Mouse (Mus musculus) cerebellum, postnatal 14 days (tissue): ENCODE measurements around the gene Ogfrl1.

Experiments
- DNase-seq, 2 experiments: peaks; one replicate each; pipeline ENCODE4 v3.0.0; 2021; ENCODE audit warnings: mixed read lengths in 2 of 2

Ogfrl1 gene

DNA sequence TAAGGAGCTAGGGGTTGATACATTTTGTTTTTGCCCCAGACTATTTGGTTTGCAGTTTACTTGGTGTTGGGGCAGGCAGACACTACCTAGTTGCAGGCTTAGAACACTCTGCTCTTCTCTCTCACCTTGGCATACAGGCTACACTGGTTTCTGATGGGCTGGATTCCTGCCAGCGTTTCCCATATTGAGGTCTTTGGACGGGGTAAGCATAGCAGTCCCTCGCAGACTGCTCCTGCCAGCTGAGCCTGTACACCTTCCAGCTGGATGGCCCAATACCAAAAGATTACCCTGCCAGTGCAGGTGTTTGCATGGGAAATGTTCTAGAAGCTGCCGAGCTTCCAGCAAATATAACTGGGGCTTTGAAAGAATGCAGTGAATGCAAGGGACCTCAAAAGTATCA lies 45.8 kb downstream of the Ogfrl1 start:
- DNase-seq, result peak; percentile 85 to 87

DNA sequence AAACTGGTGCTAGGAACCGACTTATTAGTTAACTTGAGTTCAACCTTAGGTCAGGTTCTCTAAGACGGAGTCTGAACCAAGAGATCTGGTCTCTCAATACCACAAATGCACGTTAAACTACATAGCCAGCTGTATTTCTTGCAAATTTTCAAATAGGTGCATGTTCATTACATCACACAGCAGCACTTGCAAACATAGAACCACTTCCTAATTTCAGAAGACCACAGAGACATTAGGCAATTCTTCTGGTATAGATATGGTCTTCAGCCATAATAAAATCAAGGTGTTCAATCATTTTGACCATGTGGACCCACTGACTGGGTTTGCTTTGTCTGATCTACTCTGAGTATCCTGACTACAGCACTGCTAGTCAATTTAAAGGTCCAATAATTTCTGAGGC lies 51.9 kb downstream of the Ogfrl1 start:
- DNase-seq, result no peak

DNA sequence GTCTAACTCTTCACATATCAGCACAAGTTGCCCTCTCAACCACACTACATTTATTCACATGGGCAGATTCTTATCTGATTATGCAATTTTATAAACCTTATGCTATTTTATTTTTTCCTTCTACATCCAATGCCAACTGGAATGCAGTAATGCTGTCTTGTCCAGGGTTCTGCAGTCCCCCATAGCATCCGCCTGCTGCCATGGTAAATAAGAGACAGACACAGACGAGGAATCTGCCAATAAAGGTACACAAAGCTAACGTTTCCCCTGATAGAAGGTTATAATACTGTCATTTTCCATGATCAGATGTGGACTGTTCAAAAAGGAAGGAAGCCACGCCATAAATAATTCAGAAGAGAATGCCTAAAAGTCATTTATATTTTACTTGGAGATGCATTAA lies 54.7 kb downstream of the Ogfrl1 start:
- DNase-seq, result no peak

GRCm38 (mm10) chr1:23342224-23342623 lies 55.3 kb downstream of the Ogfrl1 start:
- no peak for DNase-seq

DNA sequence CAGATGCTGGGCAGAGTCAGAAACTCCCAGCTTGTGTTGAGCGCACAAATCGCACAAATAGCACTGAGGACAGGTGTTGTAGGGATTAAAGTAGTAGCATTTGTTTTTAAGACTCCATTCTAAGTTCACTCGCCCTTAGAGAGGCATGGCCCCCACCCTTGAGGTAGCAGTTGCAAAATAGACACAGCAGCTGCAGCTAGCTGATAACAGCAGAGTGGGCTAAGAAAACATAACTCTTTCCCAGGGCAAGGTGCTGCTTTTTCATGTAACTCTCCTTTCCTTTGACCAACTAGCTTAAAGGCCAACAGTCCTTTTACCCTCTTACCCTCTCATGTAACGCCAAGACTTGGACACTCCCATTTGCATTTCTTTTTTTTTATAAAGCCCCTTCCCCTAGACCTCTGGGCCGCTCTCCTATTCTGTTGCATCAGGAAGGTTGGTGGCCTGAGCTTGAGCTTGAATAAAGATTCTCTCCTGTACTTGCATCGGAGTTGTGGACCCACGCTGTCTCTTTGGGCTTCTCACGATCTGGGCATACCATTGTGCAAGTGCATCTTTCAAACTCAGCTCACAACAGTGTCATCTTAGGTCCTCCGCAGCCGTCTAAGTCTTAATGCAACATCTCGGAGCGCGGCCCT lies 61.7 kb downstream of the Ogfrl1 start:
- no peak for DNase-seq

- no peak for DNase-seq
Observed at GRCm38 (mm10) chr1:23335050-23335449, 62.5 kb downstream of the Ogfrl1 start.

GRCm38 (mm10) chr1:23332192-23332591 lies 65.4 kb downstream of the Ogfrl1 start:
- no peak for DNase-seq

DNA sequence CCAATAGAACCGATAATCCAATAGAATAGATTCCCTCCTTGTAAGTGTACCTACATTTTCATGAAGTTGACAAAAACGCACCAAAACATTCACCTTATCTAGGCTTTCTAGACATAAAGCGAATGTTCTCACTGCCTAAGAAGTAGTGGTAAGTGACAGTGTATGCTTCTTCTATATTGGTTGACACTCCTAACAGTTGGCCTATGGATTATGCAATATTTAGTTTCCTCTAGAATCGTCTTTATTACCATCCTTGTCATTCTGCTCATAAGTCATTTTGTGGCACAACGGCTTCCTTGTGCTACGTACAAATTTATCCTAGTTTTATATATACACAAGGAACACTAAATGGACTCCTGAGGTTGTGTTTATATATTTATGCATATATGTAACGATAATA lies 72.4 kb downstream of the Ogfrl1 start:
- DNase-seq, result no peak

DNA sequence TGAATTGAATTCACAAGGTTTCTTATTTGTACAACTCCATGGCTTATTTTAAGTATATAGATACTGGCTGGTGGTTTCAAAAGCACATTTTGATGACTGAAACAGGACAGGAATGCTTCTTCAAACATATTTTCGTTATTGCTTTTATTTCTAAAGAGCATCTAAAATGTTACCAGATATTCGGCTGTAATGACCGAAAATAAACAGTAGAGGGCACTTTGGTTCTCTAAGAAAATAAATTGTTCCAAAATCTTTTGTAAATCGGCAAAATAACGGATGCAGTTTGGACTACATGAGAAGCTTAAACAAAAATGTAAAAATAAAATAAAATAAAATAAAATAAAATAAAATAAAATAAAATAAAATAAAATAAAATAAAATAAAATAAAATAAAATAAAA lies 73.3 kb downstream of the Ogfrl1 start:
- peak; percentile 51 to 69 for DNase-seq

GRCm38 (mm10) chr1:23323286-23323685 lies 74.3 kb downstream of the Ogfrl1 start:
- no peak for DNase-seq

- DNase-seq, result no peak
Observed at GRCm38 (mm10) chr1:23322208-23322607, 75.4 kb downstream of the Ogfrl1 start.

DNA sequence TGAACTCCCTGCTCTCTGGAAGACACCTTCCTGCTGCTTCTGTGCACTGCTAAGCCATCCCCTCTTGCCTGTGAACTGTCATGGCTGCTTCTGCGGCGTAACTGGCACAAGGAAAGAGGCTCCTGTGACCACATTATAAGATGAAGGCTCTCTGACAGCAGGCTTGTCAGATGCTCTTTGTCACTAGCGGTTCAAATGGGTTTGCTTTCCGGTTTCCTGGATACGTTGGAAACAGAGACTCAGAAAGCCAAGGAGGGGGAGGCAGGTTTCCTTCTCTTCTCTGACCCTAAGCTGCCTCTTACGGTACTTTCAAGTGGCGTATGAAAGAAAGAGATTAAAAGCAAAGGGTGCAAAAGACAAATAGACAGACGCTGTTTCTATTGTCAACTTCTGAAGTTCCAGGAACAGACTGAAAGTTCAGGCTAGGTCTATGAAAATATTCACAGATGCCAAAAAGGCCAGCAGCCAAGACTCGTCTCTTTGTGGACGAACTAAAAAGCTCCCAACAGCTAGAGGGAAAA lies 76.2 kb downstream of the Ogfrl1 start:
- peak; percentile 52 to 60 for DNase-seq

- DNase-seq, result peak; percentile 44 to 45
Observed at GRCm38 (mm10) chr1:23320591-23321195, 76.9 kb downstream of the Ogfrl1 start.
